Mouse (Mus musculus): ENCODE measurements around the gene Sec22a.

Sec22a gene

DNA sequence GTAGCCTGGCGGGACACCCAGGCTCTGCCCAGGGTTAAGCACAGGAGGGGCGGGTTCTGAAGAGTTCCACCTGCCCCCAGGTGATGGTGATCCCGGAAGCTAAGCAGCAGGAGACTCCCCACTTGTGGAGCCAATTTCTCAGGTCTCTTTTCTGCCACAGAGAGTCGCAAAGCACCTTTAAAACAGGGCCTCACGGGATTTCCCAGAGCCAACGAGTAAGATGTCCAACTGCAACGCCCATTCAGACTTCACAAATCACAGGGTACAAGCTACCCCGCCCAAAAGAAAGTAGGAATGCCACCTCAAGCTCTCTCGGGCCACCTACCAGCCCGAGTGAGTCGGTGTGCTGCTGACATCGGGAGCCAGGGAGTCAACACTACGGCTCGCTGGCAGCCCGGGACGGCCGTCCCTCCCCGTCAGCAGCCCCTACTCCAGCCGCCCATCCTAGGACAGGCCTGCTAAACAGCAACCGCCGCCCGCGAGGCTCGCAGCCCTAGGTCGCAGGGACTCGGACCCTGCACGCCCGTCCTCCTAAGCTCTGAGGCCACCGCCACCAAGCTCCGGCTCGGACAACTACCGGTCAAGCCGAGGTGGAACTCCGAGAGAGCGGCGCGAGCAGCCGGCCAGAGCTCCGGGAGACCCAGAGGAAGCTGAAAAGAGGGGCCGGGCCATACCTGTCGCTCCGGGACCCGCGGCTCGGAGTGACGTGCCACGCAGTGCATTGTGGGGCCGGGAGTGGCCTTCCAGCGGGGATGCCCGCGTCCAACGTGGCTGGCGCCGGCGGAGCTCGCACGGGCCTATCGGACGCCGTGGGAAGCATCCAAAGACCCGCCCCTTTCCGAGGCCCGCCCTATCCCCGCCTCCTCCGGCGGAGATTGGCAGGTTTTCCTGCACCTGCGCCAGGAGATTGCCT lies at the start of gene Sec22a:
TSS of gene Sec22a (minus strand) at position 769 of the 913 bp plus-strand sequence.
- peak; percentile 89 for DNase-seq (ENCODE audit: low spot score)

DNA sequence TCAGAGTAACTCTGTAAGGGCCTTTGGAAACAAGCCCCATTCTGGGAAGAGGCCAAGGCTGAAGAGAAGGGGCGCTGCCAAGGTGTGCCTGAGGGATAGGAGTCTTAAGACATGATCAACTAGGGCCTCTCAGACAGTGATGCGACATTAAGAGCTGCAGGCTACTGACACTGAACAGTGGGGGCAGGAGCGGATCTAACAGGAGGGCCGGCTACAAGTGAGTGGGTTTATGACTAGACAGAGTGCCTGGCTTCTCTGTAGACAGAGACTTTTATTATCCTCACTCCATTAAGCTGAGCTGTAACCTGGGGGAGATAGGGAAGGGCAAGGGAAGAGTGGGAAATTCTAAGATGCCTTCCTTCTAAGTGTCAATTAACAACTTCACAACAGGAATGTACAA lies 43.0 kb upstream of the Sec22a start:
- DNase-seq (ENCODE audit: low spot score): no peak

DNA sequence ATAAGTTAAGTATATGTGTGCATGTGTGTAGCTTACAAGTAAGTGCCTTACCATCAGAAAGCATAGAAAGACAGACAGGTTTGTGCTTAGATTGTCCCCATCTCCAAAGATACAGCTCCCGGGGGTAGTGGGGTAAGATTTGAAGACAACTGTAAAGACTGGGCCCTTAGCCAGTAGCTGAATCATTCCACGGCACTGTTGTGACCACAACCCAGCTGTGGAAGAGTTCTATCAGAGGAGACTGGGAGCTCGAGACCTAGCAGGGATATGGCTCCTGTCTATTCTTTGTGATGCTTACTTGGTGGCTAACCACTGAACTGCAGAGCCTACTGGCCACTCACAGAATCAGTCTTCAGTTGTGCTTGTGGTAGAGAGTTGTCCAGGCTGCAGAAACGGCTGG lies 42.4 kb upstream of the Sec22a start:
- DNase-seq (ENCODE audit: low spot score): no peak

DNA sequence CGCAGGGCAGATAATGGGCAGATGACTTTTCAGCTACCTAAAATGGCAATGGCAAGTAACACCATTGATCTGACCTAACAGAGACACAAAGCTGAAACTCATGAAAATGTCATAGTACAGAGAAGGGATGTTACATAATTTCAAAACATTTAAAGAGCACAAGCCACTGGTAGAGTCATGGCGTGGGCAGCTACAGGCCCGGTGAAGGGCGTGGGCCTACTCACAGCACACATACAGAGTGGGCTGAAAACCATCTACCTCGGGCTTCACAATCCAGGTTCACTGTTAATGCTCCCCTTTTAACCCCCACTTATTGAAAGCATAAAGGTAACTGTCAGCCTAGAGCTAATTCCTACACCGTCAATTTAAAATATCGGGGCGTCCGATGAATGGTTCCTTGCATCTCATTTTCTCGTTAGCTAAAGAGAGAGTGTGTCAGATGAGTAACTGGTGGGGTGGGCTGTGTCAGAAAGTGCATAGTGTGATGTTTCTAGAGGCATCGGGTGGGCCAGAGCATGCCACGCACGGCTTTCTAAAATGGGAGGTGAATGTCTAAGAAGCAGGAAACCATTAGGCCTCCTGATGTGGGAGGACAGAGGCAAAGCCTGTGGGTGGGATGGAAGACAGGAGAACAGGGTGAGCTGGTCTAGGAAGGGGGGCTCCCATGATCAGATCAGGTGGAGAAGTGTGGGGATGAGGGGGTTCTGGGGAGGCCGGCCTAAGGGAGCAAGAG lies 41.8 kb upstream of the Sec22a start:
- DNase-seq (ENCODE audit: low spot score): no peak

DNA sequence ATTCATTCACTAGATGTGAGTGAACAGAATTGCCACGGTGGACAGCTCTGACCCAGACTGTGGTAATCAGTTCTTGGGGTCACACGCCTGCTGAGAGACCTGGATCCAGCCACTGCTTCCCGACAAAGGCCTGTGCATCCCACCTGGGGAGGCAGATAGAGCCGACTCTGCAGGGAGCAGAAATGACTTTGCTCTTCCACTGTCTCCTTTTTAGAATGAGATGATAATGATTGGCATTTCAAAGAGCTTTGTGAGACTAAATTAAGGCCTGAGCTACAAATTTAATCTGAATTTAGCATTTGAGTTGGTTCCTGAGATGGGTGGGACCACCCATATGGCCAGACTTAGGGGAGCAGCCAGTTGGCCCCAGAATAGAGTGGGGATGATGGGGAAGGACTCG lies 41.1 kb upstream of the Sec22a start:
- no peak for DNase-seq (ENCODE audit: low spot score)

DNA sequence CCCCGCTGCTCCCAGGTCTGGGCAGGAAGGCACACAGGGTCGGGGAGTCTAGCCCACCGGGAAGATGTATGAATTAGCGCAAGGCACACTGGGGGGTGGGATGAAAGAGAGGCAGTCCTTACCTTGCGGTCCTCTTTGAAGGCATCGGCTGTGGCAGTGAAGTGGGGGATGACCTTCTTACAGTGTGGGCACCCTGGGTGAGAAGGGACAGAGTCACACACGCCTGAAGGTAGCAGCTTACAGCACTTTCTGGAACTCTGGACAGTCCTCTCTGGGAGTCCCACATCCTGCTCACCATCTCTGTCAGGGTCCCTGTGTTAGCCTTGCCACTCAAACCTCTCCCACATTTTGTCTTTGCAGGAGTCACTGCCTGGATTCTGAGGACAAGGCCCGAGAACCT lies 40.2 kb upstream of the Sec22a start:
- DNase-seq (ENCODE audit: low spot score): no peak

DNA sequence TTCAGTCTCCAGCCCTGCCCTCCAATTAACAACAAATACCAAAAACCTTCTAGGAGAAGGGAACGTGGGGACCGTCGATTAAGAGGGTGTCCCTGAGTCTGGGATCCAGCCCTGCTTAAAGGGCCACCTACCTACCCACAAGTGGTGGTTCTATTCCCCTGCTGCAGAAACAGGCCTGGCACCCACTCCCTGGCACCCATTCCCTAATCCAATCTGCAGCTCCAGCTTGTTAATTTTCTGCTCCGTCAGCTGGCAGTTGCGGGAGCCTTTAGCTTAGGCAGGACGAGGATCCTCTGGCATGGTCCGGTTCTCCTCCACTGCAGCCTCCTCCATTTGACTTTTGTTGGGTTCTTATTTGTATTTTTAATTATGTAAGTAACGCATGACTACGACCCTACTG lies 39.6 kb upstream of the Sec22a start:
- DNase-seq (ENCODE audit: low spot score): no peak

DNA sequence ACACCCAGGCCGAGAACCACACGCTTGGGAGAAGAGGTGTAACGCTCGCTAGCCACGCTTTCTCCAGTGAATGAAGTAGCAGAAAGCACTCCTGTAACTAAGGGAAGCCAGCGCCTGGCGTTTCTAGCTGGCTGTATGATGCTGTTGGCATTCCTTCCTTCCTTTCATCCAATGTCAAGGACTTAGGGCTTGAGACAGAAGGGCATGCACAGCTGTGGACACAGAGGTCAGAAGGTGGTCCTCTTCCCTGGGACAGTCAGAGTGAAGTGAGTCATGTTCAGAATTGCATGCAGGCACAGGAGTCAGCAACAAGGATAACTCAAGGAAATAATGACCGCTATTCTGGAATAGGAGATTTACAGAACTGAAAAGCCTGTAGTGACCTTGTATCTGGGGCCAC lies 29.1 kb upstream of the Sec22a start:
- DNase-seq (ENCODE audit: low spot score): no peak

DNA sequence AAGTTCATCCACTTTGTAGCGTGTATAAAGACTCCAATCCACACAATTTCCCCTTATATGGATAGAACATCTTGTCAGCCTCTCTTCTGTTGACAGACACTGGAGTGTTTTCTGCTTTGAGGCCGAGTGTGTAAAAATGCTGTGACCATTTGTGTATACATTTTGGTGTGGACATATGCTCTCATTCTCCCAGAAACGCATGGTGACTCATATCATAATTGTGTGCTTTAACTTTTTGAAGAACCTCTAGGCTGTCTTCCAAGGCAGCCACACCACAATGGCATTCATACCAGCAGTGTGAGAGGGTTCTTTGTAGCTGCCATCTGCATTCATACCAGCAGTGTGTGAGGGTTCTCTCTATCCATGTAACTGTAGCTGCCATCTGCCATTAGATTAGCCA lies 21.9 kb upstream of the Sec22a start:
- no peak for DNase-seq (ENCODE audit: low spot score)

DNA sequence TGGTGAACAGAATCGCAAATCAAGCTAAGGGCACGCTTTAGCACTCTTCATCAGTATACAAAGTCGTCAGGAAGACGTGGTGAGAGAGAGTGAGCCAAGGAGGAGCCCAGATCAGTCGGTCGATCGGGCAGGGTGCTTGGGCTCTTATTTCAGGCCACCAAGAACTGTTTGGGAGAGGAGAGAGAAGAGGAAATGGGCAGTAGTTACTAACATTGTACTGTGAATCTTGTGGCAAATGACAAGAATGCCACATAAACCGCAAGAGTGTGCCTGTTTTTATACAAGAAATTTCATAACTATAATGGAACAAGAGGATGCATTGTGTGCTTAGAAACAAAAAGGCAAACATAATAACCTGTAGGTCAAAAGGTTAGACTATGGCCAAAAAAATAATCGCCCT lies 16.3 kb upstream of the Sec22a start:
- no peak for DNase-seq (ENCODE audit: low spot score)

DNA sequence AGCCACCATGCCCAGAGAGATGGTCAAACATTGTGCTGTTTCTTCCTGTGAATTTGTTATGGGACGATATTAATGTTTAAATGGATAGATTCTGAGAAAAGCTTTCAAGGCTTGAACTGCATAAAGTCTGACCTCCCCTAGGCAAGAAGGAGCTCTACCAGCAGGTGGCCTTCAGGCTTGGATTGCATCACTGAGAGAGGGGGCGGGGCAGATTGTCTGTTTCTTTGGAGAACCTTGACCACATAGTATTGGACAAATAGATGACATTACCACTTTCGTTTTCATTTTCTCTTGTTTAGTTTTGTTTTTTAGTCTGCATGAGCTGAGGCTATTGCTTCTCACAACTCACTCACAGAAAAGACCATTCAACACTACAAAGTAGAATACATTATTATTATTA lies 15.6 kb upstream of the Sec22a start:
- no peak for DNase-seq (ENCODE audit: low spot score)

DNA sequence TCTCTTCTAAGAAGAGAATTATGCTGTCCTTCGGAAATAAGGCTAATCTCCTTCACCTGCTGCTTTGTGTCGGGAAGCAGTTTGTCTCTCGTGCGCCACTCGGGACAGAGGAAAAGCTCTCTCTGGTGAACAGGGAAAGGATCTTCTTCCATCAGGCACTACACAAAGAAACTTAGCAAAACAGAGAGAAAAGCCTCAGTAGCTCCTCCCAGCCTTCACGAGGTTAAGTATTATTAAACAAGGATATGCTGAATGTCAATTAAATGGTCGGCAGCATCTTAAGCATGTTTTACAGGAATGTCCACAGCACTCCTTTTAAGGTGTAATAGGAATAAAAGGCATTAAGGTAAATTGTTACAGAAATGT lies 328 bp upstream of the Sec22a start:
- no peak for DNase-seq (ENCODE audit: low spot score)

DNA sequence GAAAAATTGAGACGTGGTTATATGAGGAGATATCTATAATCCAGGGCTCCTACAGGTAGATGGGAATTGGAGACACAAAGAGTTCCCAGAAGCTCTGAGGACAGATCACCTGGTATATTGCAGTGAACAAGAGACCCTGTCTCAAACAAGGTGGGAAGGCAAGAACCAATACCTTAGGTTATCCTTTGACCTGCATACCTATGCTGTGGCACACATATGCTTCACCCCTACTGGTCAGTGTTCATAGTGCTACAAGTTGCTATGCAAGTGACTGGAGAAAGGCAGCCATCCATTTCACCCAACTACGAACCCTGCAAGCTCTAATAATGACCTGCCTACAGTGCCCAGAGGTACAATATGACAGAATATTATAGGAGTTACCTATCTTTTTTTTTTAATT lies 1.5 kb downstream of the Sec22a start:
- DNase-seq (ENCODE audit: low spot score): no peak

DNA sequence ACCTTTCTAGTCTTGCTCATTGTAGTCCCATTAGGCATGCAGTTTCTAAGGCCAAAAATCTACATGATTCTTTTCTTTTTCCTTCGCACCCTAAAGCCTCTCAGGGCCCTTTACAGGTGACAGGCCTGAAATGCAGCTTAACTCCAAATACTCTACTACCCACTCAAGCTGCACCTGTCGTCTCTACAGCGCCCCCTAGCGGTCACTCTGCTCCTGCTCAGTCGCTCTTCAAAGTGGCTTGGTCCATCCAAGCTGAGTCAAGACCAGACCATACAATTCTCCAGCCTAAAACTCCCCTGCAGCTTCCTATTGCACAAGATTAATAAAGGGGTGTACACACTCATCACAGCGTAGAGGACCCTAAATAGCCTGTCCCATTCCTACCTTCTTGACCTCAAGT lies 3.1 kb downstream of the Sec22a start:
- peak; percentile 30 for DNase-seq (ENCODE audit: low spot score)

DNA sequence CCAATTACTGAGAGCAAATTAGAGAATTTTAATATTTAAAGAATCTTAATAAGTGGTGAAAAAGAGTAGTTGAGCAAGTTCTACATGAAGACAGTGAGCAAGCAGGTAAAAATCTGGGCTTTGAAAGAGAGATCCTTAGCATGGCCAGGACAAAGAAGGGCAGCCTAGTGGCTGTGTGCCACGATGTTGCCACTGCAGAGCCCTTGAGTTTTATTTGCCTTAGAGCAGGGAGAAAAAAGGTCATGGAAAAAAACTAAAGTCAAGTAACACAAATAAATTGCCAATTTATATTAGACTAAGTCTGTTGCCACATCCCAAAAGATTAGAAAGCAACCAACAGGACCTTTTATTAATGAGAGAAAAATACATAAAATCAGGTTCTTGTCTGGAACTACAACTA lies 6.3 kb downstream of the Sec22a start:
- DNase-seq (ENCODE audit: low spot score): no peak

DNA sequence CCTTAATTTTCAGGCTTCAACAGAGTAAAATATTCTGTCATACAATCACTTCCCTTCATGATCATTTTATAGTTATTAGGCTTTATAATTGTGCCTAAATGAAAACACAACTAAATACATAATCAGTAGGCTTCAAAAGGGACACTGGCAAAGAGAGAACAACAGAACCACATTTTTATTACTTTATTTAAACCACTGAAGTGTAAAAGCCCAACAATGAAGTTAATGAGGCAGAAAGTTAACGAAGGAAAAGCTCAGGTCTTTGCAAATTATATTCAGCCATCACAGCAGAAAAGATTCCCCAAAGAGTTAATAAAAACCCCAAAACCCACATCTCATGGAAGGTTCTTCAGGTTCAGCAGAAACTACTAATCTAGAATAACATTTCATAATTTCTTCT lies 33.3 kb downstream of the Sec22a start:
- no peak for DNase-seq (ENCODE audit: low spot score)

DNA sequence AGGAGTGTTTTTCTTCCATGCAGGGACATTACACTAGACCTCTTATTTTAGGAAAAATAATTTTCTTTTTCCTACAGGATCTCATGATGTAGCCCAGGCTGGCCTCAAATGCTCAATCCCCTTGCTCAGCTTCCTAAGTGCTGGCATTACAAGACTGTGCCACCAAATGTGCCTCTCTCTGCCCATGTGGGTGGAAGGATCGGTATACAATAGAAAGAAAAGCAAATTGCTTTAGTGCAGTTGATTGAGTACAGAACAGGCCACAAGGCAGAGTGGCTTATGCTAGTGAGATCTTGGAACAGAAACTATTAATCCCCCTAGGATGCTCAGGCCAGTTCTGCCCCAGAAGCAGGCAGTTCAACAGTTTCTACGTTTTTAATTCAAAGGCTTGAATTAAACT lies 43.9 kb downstream of the Sec22a start:
- no peak for DNase-seq (ENCODE audit: low spot score)

DNA sequence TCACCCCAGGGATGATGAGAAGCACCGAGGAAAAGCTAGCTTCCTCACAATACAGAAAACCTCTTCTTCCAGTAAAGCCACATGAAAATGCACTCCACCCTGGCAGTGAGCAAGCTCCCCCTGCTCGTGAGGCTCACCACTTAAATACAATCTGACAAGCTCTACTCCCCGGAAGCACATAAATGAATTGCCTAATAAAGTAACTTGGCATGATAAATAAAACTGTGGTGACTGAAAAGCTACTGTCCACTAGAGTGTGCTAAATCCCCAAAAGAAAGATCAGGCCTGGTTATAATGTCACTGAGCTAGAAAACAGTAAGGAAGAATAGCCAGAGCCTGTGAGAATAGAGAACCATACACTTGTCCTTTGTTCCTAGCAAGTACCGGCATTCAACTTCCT lies 44.4 kb downstream of the Sec22a start:
- no peak for DNase-seq (ENCODE audit: low spot score)

DNA sequence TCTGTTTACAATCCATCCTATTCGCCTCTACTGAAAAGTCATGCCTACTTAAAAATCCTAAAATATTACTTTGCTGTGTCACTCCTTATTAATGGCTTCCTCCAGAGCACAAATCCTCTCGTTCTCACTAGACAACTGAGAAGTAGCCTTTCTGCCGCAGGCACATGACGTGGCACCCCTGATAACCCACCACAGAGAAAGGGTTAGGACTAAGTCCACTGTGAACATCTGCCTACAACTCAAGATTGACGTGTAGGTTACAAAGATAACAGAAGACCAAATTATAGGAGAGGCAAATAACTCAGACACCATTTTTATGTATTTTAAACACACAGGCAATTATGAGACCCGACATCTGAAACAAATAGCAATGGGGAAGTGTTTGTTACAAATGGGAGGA lies 45.3 kb downstream of the Sec22a start:
- no peak for DNase-seq (ENCODE audit: low spot score)

DNA sequence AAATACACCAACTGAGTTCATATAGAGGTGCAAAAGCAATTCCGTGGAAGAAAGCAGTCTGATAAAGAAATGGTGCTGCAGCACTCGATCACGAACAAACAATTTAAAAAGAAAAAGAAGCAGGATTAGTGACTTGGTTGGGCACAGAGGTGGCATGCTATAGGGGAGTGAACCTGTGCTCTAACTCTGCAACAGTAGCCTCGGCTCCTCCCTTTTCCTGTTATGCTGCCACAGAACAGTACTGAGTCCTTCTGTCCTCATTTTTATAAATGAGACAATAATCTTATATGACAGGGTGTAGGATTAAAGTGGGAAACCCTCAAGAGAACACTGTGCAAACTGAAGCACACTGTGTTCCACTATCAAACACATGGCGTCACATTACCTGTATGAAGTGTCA lies 46.3 kb downstream of the Sec22a start:
- DNase-seq (ENCODE audit: low spot score): no peak

DNA sequence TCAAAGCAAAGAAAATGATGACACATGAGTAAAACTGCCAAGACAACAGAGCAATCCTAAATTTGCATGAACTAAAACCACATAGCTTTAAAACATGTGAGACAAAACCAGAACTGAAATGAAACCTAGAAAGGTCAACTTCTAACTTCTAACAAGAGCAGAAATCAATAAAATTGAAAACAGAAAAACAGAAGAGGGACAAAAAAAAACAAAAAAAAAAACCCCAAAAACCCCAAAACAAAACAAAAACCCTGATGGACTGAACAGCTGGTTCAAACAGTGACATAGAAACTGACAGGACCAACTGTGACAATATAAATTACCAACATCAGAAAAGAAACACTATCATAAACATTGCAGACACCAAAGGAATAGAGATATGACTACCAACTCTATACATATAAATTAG lies 46.9 kb downstream of the Sec22a start:
- no peak for DNase-seq (ENCODE audit: low spot score)

DNA sequence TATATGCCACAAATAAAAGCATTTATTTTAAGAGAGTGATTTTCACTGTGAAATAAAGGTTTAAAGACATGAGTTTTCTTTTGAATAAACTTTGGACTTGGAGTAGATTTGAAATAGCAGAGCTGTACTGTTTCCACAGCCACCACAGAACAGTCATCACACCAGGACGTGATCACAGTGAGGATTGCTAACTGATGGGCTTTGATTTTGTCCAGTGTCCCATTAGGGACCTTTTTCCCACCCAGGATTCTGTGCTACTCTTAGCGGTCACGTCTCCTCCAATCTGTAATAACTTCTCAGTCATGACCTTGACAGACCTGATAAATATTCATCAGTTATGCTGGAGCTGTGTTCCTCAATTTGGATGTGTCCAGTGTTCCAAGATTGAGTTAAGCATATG lies 48.2 kb downstream of the Sec22a start:
- no peak for DNase-seq (ENCODE audit: low spot score)

DNA sequence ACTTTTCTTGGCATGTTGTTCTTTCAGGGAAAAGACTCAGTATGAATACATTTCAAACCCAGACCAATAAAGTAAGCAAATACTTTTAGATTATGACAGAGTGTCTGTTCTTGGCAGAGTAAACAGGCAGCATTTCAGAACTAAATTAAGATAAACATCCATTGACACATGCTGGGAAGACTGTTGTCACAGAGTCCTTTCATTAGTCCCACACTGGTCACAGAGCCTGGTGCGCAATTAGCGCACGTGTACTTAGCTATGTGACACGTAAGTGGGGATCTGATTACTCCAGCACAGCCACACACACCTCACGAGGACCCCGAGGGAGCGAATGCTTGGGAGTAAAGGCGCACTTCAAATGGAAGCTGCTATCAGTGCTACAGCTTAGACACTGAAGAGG lies 52.1 kb downstream of the Sec22a start:
- no peak for DNase-seq (ENCODE audit: low spot score)

Data from ovary, postnatal 14 days (tissue).